Mouse (Mus musculus) brain, embryonic 14.5 days (tissue): ENCODE measurements around the gene Kirrel3. TPM values are rescaled to one million over a fixed set of nuclear protein-coding genes. Genes with fewer than 3 reads are reported as not detected.

Source experiments
- DNase-seq: peaks from one replicate; pipeline ENCODE4 v3.0.0-alpha.2; 2011; ENCODE audit warnings: low read depth
- CTCF ChIP-seq: fragments of 200-500 bp; IDR thresholded peaks from 2 replicates; pipeline ENCODE4 v1.5.1; 2012; ENCODE audit warnings: inconsistent platforms, mild to moderate bottlenecking, moderate library complexity, borderline replicate concordance; ENCODE audit not compliant: insufficient read depth, insufficient read length; ENCODE audit errors: extremely low read depth
- POLR2A ChIP-seq: fragments of 200-500 bp; IDR thresholded peaks from 2 replicates; pipeline ENCODE4 v1.6.1; 2012; ENCODE audit warnings: mild to moderate bottlenecking, inconsistent platforms, borderline replicate concordance; ENCODE audit not compliant: poor library complexity, insufficient read depth, insufficient read length, severe bottlenecking; ENCODE audit errors: extremely low read depth
- polyA plus RNA-seq: library from polyadenylated mRNA; depleted of rRNA; stranded (reverse); fragments of >200 nt; gene quantifications from 2 replicates; pipeline ENCODE4 v1.2.3, GENCODE M21; 2012

Kirrel3 gene
- polyA plus RNA-seq, 1 experiment = 33.3 TPM

GRCm38 (mm10) chr9:34663412-34663811 is 177.7 kb downstream of the Kirrel3 start:
- peak; percentile 31 for DNase-seq
- TF ChIP-seq CTCF = no peak
- TF ChIP-seq POLR2A = no peak

DNA sequence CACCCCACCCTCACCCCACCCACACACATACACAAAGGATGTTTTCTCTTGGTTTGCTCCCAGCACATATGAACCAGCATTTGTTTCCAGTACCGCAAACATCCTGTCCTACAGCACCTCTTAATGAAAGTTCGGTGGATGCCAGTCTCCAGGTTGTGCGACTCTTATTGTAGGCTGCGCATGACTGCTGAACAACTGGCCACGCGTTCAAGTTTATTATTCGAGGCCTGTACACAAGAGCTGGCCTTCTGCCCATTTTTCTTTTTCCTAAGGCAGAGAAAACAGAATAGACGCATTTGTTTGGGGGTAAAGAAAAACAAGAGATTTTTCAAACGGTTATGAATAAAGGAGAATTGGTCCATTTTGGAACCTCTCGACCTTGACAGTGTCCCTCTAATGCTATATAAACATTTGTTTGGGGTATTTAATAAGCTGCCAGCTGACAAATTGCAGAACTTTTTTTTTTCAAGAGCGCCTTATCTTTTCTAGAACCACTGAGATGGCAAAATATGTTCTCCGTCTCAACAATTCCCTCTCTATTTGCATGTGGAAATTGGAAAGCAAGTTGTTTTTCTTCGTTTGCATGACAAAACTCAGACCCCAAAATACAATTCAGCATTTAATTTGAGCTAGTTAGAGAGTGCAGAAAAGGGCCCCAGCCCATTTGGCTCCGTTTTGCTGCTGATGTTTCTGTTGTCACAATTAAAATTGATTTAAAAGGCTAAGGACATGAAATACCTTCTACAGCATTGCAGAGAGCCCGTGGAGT is 179.9 kb downstream of the Kirrel3 start:
- DNase-seq = peak; percentile 75

GRCm38 (mm10) chr9:34667182-34667581 is 181.5 kb downstream of the Kirrel3 start:
- TF ChIP-seq CTCF = no peak
- TF ChIP-seq POLR2A = no peak
- DNase-seq = no peak

More for the DNA sequence above, 179.9 kb downstream of the Kirrel3 start:
- TF ChIP-seq POLR2A = no peak
- no peak for TF ChIP-seq CTCF

- TF ChIP-seq CTCF (no peak), POLR2A (no peak)
- DNase-seq = peak; percentile 29
Measured at GRCm38 (mm10) chr9:34670906-34671305, 185.2 kb downstream of the Kirrel3 start.

DNA sequence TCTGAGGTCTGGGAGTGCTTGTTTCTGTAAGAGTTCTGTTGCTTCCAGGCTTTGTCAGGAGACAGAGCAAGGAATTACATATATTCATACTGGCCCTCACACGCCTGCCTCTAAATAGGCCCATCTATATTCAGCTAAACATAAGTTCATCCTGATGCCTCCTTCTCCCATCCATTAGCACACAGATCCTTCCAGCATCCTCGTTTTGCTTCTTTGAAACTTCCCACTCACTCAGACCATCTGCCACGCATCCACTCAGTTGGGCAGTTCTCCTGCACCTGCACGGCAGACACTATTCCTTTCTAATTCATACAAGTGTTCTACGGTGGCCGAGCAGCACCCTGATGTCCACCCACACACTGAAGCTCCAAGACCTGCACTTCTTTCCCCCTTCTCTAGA is 201.1 kb downstream of the Kirrel3 start:
- TF ChIP-seq CTCF = no peak
- TF ChIP-seq POLR2A = no peak

DNA sequence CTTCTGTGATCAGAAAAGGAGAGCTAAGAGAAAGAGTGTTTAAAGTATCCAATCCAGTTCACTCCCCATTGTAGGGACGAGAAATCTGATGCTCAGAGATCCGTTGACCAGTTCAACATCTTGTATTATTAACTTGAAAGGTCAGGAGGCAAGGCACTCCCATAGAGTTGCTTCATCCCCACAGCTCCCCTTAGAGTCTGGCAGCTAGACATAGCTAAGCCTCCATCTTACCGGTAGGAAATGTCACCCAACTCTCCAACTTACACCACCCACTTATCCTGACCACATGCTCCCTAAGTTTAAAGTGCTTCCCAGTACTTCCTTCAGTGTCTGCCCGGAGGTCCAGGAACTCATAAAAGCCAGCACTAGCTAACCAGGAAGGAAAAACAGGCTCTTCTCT is 202.7 kb downstream of the Kirrel3 start:
- DNase-seq = no peak
- no peak for TF ChIP-seq CTCF
- TF ChIP-seq POLR2A = no peak

More for the DNA sequence above, 201.1 kb downstream of the Kirrel3 start:
- no peak for DNase-seq

- TF ChIP-seq POLR2A = no peak
- no peak for TF ChIP-seq CTCF
Measured at GRCm38 (mm10) chr9:34689375-34689774, 203.7 kb downstream of the Kirrel3 start.

GRCm38 (mm10) chr9:34695646-34696045 is 210.0 kb downstream of the Kirrel3 start:
- no peak for DNase-seq

More at GRCm38 (mm10) chr9:34689375-34689774, 203.7 kb downstream of the Kirrel3 start:
- DNase-seq = no peak

DNA sequence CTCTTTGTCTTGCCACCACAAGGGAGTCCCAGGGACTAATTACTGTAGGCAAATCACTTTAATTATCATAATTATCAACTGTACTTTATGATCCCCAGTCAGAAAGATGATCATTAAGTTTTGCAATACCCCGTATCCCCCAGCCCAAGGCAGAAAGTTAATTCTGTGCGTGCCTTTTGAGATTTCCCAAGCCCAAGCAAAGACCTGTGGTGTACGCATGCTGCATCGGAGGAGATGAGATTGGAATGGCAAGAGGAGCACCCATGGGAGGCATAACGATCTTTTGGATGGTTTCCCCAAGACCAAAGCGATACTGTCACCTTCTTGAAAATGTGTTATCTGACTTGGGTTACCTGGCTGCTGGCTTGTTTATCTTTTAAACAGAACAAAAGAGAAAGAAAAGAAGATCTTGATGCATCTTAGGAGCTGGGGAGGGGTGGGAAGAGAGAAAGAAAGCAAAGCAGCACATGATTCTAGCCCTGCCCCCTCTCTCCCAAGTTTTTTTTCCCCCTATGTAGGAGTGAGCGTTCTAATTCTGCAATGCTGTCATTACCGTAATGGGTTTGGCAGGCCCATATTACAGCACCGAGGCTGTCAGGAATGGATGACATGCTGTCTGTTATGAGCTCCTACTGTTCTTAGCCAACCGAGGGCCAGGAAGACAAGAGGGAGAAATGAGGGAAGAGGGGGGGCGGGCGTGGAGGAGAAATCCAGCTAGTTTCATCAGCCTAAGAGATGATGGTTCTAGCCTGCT is 218.0 kb downstream of the Kirrel3 start:
- TF ChIP-seq CTCF (no peak), POLR2A (no peak)
- peak; percentile 80 for DNase-seq

More at GRCm38 (mm10) chr9:34695646-34696045, 210.0 kb downstream of the Kirrel3 start:
- TF ChIP-seq POLR2A (no peak), CTCF (no peak)

- TF ChIP-seq CTCF (no peak), POLR2A (no peak)
Measured at GRCm38 (mm10) chr9:34704357-34704756, 218.7 kb downstream of the Kirrel3 start.

GRCm38 (mm10) chr9:34706350-34706873 is 220.7 kb downstream of the Kirrel3 start:
- DNase-seq = peak; percentile 52
- no peak for TF ChIP-seq POLR2A
- TF ChIP-seq CTCF = no peak

More at GRCm38 (mm10) chr9:34704357-34704756, 218.7 kb downstream of the Kirrel3 start:
- DNase-seq = no peak
